Mouse (Mus musculus): ENCODE data around the gene Tex101. TPM values are rescaled to one million over a fixed set of nuclear protein-coding genes. Genes with fewer than 3 reads are reported as not detected.
"Not testable (repeated sequence)": the region's sequence is repeated elsewhere in the genome, so short reads cannot be mapped to it uniquely, and the experiment has no call there.

Tex101 gene
- total RNA-seq (2021), result not detected
- long read RNA-seq, experiment 1, result 0 reads
- long read RNA-seq, experiment 2, result 0 reads

DNA sequence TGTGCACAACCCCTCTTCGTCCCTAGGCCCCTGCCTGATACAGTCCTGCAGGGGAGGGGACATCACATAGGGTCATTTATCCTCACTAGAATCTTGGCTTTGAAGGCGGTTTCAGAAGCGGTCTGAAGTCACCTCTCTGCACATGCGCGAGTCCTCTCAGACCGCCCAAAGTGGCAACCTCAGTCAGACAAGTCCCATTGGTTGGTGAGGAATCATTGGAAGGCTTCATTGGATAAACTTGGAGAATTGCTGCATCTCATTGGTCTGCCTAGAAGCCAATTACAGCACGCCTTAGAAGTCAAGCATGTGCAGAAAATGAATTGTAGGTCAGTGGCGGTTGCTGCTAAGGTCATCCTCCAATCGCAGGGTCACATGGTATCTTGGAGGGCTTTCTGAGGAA lies at the start of gene Tex101:
Gene Tex101, minus strand, starts transcription at position 101 of the 400 bp plus-strand sequence.
- DNase-seq, result no peak

DNA sequence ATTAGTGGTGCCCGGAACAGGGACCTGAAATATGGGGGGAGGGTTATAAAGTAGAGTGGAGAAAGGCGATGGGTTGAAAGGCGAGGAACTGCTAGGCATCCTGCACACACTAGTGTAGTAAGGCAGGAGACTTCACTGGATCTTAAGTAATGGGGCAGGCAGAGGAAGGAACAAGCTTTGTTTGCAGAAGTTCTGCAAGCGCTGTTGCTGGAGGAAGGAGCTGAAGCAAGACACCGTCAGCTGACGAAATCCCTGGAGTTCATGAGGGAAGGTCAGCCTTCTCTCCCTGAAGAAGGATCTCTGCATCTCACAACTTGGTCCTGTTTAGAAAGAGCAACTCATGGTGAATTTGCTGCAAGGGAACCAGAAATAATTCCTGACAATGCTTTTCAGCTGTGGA lies 38.6 kb upstream of the Tex101 start:
- DNase-seq, result no peak

DNA sequence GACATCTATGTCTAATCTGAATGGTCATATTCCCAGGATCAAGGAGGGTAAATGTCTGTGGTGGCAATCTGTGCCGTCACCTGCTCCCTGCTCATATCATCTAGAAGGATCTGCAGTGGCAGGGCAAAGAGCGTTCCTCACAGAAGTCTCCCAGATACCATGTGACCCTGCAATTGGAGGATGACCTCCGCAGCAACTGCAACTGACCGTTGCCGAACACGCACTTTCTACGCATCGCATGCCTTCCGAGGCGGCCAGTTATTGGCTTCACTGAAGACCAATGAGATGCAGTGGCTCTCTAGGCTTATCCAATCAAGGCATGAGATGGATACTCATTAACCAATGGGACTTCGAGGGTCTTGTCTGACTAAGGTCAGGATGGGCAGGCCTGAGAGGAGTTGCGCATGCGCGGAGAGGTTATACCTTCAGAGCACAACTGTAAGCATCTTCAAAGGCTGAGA lies 32.4 kb upstream of the Tex101 start, which contains the start of gene BC049730:
Gene BC049730, plus strand, starts transcription at position 411 of the 461 bp plus-strand sequence.
- no peak for DNase-seq

DNA sequence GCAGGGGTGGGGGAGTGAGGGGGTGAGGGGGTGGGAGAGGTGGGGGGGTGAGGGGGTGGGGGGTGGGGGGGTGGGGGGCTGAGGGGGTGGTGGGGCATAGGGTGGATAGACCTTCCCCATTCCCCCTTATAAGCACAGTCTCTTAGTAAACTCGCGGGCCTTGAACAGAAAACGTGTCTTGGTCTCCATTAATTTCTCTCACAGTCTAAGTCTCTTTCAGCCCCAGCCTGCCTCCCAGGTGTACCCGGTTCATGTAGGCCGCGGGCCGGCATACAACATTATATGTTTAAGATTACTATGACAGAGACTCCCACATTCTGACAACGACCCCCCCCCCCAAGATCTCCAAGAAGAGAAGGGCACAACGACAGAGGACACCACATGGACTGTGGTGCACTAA lies 26.4 kb upstream of the Tex101 start:
- DNase-seq, result not testable (repeated sequence)

DNA sequence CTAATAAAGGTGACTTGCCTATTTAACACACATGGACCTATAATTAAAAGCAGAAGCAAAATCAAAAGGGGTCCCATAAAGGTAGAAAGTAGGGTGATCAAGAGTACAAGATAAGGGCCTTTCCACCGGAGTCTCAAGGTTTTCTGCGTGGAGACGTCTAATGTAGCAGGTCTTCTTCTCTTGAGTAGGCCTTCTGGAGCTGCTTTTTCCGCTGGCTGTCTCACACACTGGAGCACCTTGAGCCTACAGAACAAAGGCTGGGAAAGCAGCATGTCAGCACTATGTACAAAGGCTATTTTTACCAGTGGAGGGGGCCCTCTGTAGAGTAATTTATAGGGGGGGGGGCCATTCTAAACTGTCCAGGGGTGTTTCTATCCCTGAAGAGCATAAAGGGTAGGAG lies 21.4 kb upstream of the Tex101 start:
- DNase-seq, result not testable (repeated sequence)

DNA sequence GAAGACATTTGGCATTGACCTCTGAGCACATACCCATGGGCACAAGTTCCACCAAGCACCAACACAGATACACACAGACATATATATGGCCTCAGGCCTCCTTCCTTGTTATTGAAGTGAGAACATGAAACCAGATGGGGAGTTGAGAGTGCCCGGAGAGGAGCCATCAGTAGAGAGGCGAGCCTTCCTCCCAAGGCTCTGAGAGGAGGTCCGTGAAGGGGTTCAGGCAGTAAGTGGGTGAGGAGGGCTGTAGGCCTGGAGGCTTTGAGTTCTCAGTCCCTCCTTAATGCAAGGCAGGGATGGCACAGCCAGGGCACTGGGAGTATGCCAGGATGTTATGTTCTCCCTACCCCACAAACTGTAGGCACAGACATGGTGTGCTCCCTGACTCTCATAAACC lies 16.2 kb upstream of the Tex101 start:
- not testable (repeated sequence) for DNase-seq

DNA sequence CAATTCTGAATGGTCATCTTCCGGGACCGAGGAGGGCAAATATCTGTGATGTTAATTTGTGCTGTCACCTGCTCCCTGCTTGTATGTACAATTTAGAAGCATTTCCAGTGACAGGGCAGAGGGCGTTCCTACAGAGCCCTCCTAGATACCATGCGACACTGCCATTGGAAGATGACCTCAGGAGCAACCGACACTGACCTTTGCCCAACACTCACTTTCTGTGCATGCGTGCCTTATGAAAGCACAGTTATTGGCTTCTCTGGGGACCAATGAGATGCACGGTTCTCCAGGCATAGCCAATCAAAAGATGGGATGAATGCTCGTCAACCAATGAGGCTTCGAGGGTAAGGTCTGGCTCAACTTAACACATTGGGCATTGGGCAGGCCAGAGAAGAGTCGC lies 11.0 kb upstream of the Tex101 start:
- not testable (repeated sequence) for DNase-seq

DNA sequence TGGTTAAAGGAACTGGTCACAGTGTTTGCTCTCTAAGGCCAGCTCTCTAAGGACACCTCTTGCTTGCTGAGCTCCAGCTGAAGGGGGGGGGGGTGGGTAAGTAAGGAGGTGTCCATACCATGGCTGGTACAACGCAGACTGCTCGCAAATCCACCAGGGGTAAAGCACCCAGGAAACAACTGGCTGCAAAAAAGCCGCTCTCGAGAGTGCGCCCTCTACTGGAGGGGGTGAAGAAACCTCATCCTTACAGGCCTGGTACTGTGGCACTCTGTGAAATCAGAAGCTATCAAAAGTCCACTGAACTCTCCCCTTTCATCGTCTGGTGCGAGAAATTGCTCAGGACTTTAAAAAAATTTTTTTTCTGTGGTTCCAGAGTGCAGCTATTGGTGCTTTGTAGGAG lies 7.6 kb upstream of the Tex101 start:
- peak in 1 of 2 experiments; percentile 35 for DNase-seq

DNA sequence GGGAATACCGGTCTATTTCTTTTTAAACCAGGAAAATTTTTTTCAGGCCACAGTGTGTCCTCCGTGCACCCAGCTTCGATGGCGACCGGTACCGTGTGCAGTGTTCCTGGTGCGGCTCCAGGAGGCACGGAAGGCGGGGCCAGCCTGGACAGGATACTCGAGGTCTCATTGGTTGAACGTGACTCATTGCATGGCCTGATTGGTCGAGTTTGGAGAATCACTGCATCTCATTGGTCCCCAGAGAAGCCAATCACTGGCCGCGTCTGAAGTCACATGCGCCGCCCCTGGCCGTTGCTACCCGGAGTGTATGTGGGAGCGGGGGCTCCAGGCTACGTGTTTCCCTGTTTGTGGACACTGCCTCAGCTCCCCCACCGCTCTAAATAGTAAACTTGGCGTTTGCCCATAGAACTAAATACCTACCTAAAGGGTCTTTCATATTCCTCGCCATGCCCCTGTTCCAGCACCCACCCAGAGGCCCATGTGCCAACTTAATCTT lies 4.5 kb downstream of the Tex101 start:
- no peak for DNase-seq

DNA sequence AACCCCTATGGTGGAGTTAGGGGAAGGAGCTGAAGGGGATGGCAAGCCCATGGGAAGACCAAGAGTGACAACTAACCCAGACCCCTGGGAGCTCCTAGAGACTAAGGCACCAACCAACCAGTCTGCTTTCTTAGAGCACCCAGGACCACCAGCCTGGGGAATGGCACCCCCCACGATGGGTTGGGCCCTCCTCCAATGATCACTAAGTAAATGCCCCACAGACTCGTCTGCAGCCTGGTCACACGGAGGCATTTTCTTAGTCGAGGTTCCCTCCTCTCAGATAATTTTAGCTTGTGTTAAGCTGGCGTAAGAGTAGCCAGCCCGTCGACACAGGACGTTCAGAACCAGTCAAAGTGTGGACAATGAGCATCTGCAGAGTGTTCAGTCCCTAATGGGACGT lies 11.5 kb downstream of the Tex101 start:
- no peak for DNase-seq

DNA sequence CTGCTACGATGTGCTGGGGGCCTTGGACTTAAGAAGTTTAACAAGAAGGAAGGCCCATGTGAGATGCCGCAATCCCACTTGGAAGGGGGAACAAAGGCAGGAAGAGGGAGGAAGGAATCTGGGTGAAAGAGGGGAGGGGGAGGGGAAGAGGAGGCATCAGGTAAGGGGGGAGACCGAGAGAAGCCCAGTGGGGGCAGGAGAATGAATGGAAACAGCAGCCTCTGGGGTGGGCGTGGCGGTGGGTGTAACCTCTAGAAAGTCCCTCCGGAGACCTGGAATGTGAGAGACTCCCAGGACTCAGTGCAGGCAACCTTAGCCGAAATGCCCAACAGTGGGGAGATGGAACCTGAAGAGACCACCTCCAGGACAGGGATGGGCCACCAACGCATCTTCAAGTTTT lies 12.2 kb downstream of the Tex101 start:
- no peak for DNase-seq

DNA sequence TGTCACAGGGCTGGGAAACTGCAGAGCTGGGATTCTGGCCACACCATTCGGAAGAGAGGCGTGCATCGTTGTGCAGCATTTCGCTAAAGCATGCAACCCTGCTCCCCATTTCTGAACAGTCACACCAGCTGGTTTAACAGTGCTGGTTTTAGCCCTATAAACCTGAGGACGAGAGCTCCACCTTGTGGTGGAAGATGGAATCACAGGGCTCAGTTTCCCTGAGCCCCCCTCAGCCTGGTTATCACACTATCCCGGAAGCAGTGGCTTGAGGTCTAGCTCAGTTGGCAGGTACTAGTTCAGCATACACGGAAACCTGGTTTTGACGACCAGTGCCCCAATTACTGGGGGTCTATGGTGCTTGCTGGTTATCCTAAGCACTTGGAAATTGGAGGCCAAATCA lies 13.9 kb downstream of the Tex101 start:
- DNase-seq, result peak; percentile 52 to 64

DNA sequence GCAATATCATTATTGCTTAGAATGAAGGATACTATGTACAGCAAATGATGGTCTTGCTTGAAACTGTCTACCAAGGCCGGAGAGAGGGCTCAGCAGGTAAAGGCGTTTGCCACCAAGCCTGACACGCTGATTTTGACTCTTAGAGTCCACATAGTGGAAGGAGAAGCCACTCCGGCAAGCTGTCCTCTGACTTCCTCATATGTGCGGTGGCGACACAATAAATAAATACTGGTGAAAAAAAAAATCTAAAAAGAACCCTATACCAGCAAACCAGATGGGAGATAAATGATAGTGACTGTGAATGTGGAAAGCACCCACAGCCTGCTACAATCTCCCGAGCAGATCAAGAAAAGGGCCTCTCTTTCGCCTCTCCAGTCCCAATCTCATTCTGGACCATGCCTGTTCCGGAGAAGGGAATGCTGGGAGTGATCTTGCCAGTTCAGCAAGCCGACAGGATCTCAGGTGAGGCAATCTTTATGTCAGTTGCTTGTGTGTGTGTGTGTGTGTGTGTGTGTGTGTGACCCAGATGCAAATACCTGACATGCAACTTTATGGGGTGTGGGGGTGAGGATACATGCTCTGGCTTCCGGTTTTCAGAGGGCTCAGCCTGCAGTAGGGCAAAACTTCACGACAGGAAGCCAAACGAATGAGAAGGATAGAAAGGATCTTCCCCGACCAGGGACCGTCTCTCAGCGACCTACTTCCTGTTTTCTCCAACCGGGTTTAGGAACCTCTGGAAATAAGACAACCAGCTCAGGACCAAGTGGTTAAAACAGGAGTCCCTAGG lies 15.2 kb downstream of the Tex101 start:
- DNase-seq, result no peak

DNA sequence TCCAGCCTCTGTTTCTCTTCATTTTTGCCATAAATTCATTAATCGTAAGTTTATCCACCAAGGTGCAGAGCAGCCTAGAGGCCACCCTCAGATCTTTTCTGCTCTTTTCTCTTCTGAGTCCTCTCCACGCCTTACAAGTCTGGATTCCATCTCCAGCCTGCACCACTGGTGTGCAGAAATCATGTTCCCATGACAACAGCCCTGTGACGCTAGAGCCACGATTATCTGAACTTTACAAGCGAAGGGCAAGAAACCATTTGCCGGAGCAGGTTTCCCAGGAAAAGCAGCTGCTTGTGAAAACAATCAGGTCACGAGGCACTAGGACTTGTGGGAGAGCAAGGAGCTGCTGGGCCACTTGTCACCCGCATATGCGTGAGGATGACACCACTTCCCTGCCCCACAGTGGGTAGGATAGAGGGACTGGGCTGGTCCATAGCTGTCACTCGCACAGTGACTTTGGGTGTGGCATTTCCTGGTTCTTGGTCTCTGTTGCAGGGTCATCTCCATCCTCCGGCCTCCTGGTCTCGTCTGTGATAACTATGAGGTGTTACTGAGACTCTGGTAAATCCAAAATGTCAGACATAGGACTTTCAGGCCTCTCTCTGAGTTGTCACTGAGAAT lies 16.6 kb downstream of the Tex101 start:
- DNase-seq, result peak; percentile 14 to 20

DNA sequence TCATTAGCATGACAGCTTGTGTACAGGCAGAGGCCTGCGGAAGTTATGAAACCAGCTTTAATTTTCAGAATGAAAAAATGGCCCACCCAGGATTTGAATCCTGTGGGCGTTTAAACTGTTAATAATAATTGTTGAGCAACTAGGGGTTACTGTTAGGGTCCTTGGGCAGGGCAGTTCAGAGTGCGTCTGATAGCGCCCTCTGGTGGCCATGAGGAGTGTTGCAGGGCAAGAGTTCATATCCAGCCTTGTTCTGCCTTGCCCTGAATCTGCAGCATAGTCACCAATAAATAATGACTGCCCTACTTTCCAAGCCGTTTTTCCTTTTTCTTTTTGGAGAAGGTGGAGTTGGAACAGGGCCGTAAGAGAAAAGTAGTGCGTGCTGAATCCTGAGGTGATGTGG lies 22.8 kb downstream of the Tex101 start:
- DNase-seq, result peak; percentile 75 to 76

DNA sequence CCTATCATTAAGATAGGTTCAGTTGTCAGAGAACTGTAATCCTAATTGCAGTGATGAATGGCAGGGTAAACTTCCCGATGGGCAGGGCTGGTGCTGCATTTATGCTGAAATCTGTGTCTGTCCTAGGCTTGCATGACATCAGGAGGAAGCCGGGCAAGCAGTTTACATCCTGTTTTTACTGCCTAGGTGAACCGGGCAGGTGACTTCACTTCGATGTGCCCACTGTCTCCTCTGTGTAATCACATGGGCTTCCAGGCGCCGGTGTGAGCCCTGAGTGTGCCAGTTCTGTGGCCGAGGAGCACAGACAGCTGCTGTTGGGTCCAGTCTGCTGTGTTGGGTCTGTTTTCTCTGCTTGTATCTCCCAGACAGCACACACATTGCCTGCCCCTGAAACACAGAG lies 30.0 kb downstream of the Tex101 start:
- no peak for DNase-seq

DNA sequence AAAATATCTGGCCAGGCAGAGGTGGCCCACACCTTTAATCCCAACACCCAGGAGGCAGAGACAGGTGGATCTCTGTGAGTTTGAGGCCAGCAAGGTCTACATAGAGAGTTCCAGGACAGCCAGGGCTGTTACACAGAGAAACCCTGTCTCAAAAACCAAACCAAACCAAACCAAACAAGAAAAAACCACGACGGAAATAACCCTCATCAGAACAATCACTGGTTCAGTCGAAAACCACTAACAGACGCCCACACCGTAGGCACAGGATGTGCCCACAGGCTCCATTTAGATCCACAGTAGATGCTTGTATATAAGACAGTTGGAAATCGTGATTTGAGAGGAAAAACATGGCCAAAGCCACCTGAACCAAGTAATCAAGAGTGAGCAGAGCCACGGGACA lies 31.5 kb downstream of the Tex101 start:
- DNase-seq, result no peak

DNA sequence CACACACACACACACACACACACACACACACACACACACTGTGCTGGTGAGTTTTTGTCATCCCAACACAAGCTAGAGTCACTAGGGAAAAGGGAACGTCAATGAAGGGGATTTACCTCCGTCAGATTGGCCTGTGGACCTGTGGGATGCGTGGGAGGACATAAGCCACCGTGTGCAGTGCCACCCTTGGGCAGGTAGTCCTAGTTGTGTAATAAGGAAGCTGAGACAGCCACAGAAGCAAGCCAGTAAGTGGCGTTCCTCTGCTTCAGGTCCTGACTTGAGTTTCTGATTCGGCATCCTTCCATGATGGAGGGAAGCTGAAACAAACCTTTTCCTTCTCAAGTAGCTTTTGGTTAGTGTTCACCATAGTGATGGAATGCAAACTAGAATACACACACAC lies 32.0 kb downstream of the Tex101 start:
- DNase-seq, result no peak

DNA sequence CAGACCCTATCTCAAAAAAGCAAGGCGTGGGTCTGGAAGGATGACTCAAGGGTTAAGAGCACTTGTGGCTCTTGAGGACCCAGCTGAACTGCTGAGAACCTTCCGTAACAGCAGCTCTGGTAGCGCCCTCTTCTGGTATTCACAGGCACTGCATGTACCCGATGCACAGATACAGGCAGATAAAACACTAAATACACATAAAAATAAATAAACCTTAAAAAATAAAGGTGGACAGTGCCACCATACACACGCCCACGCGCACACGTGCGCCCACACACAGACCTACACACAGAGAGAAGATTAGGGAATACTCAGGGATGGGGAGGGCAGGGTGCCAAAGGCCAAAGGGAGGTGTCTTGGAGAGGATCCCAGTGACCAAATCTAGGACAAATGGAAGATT lies 34.0 kb downstream of the Tex101 start:
- DNase-seq, result peak; percentile 71 to 79

DNA sequence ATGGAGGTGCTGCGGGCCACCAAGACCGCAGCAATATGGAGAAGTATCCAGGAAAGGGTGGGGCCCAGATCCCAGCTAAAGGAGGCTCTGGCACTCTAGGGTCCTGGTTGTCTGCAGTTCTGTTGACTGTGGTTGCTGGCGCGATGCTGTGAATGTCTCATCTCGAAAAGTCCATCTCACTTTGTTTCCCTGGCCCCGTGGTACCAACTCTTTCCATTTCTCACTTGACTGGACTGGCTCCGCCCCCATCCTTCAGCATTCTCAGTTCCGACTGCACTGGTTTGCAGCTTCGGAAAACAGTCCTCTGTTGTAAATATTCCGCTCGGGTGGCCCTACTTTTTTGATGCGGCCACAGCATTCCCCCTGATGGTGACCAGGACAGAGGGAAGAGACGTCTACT lies 36.0 kb downstream of the Tex101 start:
- DNase-seq, result no peak

DNA sequence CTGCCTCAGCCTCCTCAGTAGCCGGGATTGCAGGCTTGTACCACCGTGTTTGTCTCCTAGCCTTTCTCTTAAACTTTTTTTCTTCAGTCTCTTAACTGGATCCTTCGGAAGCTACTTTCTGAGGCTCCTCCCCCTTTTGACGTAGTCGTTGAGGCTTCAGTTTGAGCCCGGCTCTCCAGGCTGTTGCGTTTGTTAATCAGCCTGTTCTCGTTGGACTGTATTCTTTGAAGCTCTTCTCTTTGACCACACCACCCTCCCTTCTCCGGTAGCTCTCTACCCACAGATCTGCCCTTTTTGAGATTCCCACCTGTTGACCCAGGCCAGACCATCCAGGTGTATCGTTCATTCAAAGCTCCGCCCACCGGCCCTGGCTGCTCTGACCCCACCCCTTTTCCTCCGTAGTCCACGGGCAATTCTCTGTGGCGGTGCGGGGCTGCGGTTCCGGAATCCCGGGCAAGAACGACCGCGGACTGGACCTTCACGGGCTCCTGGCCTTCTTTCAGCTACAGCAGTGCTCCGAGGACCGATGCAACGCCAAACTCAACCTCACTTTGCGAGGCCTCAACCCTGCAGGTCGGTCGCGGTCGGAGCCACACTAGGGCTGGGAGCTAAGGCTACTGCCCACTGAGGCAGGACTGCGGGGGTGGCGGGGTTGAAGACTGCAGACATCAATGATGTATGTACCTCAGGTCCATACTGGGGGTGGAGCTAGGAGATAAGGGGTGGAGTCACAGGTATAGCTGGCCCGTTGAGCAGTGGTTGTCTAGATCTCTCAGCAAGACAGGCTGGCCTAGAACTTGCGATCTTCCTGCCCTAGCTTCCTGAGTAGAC lies 38.2 kb downstream of the Tex101 start:
- DNase-seq, result peak; percentile 38 to 61

DNA sequence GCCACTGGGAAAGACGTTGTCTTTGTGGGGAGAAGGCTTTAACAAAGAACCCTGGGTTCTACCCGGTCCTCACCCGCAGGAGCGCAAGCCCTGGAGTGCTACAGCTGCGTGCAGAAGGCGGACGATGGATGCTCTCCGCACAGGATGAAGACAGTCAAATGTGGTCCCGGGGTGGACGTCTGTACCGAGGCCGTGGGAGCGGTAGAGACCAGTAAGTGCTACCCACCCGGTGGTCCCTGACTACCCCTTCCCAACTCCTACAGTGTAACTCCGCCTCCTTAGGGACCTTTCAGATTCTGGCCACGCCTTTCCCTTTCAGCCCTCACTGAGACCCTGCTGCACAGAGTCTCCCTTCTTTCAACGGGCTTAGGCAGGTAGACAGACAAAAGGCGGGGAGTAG lies 39.4 kb downstream of the Tex101 start:
- no peak for DNase-seq

DNA sequence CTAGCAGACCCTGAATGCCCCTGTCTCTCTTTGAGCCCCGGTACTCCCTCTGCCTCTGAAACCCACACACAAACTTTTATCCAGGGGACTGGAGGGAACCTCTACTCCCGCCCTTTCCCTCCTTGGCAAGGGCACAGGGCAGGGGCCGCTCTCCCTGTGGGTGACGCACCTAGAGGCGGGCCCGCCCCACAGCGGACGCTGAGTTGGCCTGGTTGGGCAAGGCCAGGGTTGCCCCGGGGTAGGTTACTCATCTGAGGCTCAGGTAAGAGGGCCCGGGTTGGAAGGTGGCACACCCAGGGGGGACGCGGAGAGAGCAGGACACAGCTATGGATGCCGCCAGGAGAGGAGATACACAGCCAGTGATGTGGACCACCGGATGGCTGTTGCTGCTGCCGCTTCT lies 40.2 kb downstream of the Tex101 start, which contains the start of gene Lypd3:
Gene Lypd3, plus strand, starts transcription at position 287 of the 400 bp plus-strand sequence.
- no peak for DNase-seq
